Mouse (Mus musculus): ENCODE measurements around the gene Htr1d. TPM values are rescaled to one million over a fixed set of nuclear protein-coding genes. Genes with fewer than 3 reads are reported as not detected.
A peak's percentile ranks its signal among the peaks of the same experiment; 100 is the strongest.

Gene Htr1d
- polyA plus RNA-seq (2014; fragmentation: Nextera tagmentation; extraction: Ambion mirVana) = 0.21 and 0.25 TPM in 2 replicates

GRCm38 (mm10) chr4:136423224-136423623, at the start of gene Htr1d:
Gene Htr1d (plus strand): TSS chr4:136423524.
- Histone ChIP-seq H3K4me3 (ENCODE audit: low read depth, low read length) (peak within 1 kb of the TSS; percentile 41), H3K4me2 (ENCODE audit: low read depth, low read length, severe bottlenecking) (peak within 1 kb of the TSS; percentile 91), H3K9ac (ENCODE audit: low read length) (peak within 1 kb of the TSS; percentile 49), H3K9me3 (ENCODE audit: control insufficient read depth, low read length) (no peaks in the 10 kb centered on the region), H3K27me3 (ENCODE audit: control insufficient read depth, insufficient read depth, low read length) (peaks cover 32% of the 10 kb centered on the region), H3K36me3 (ENCODE audit: control insufficient read depth, insufficient read depth, low read length) (no peaks in the 10 kb centered on the region), H3K4me1 (replicated peaks; ENCODE audit: control insufficient read depth, insufficient read depth, low read length) (peaks cover 13% of the 10 kb centered on the region; the same call in 1 of the 2 replicates), H3K27ac (ENCODE audit: low read depth, low read length) (no peak within 1 kb of the TSS)
- 81% methylated on average over 9 of the region's 9 CpGs for WGBS
- ATAC-seq (replicated peaks; ENCODE audit: low FRiP score) (no peak), DNase-seq (ENCODE audit: low spot score) (no peak)

GRCm38 (mm10) chr4:136377001-136377400, 46.3 kb upstream of the Htr1d start:
- Histone ChIP-seq H3K9me3 (ENCODE audit: control insufficient read depth, low read length) (no peaks in the 10 kb centered on the region), H3K4me2 (ENCODE audit: low read depth, low read length, severe bottlenecking) (no peak overlapping the region), H3K27ac (ENCODE audit: low read depth, low read length) (no peak overlapping the region), H3K36me3 (ENCODE audit: control insufficient read depth, insufficient read depth, low read length) (no peaks in the 10 kb centered on the region), H3K4me3 (ENCODE audit: low read depth, low read length) (no peak overlapping the region), H3K27me3 (ENCODE audit: control insufficient read depth, insufficient read depth, low read length) (no peaks in the 10 kb centered on the region), H3K9ac (ENCODE audit: low read length) (no peak overlapping the region), H3K4me1 (replicated peaks; ENCODE audit: control insufficient read depth, insufficient read depth, low read length) (peaks cover 5% of the 10 kb centered on the region; the same call in 1 of the 2 replicates)
- no peak for ATAC-seq (replicated peaks; ENCODE audit: low FRiP score)
- DNase-seq (ENCODE audit: low spot score) = no peak
- 93% methylated on average over 5 of the region's 5 CpGs for WGBS

DNA sequence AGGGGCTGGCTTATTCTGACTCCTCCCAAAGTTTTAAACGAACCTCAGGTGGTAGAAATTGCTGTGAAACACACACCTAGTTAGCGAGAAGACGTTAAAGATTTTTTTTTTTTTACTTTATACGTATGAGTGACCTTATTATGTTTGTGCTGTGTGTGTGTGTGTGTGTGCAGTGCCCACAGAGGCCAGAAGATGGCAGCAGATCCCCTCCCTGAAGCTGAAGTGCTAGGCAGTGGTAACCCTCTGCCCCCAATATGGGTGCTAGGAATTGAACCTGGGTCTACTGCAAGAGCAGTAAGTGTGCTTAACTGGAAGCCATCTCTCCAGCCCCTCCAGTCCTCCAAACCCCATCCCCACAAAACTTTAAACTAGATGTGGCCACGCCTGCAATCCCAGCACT, 40.3 kb upstream of the Htr1d start:
- Histone ChIP-seq H3K9ac (ENCODE audit: low read length) (no peak overlapping the region), H3K4me2 (ENCODE audit: low read depth, low read length, severe bottlenecking) (no peak overlapping the region), H3K27ac (ENCODE audit: low read depth, low read length) (no peak overlapping the region), H3K4me3 (ENCODE audit: low read depth, low read length) (no peak overlapping the region), H3K27me3 (ENCODE audit: control insufficient read depth, insufficient read depth, low read length) (no peaks in the 10 kb centered on the region), H3K9me3 (ENCODE audit: control insufficient read depth, low read length) (no peaks in the 10 kb centered on the region), H3K36me3 (ENCODE audit: control insufficient read depth, insufficient read depth, low read length) (no peaks in the 10 kb centered on the region), H3K4me1 (replicated peaks; ENCODE audit: control insufficient read depth, insufficient read depth, low read length) (no peaks in the 10 kb centered on the region)
- no peak for DNase-seq (ENCODE audit: low spot score)
- 88% methylated on average over 5 of the region's 5 CpGs for WGBS
- no peak for ATAC-seq (replicated peaks; ENCODE audit: low FRiP score)

GRCm38 (mm10) chr4:136383839-136384238, 39.5 kb upstream of the Htr1d start:
- no peak for ATAC-seq (replicated peaks; ENCODE audit: low FRiP score)
- Histone ChIP-seq H3K4me1 (replicated peaks; ENCODE audit: control insufficient read depth, insufficient read depth, low read length) (no peaks in the 10 kb centered on the region), H3K9me3 (ENCODE audit: control insufficient read depth, low read length) (no peaks in the 10 kb centered on the region), H3K4me3 (ENCODE audit: low read depth, low read length) (no peak overlapping the region), H3K36me3 (ENCODE audit: control insufficient read depth, insufficient read depth, low read length) (no peaks in the 10 kb centered on the region), H3K9ac (ENCODE audit: low read length) (no peak overlapping the region), H3K27me3 (ENCODE audit: control insufficient read depth, insufficient read depth, low read length) (no peaks in the 10 kb centered on the region), H3K27ac (ENCODE audit: low read depth, low read length) (no peak overlapping the region), H3K4me2 (ENCODE audit: low read depth, low read length, severe bottlenecking) (no peak overlapping the region)
- 90% methylated on average over 6 of the region's 6 CpGs for WGBS
- no peak for DNase-seq (ENCODE audit: low spot score)

DNA sequence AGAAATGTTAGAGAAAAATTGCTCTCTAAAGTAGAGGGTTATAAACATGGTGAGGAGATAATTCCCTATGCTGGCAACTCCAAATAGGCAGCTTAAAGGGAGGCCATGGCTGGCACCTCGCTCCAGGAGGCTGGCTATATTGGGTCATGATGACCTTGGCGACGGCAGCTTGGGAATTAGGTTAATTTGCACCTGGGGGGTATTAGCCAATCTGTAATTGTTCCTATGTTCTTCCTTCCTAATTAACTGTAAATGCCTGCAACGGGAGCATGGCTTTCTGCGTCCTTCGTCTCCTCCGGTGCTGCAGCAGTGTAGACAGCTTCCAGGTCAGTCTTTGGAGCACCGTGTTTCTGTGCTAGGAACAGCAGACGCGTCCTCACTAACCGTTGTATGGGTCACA, 36.1 kb upstream of the Htr1d start:
- no peak for ATAC-seq (replicated peaks; ENCODE audit: low FRiP score)
- H3K27ac ChIP-seq (ENCODE audit: low read depth, low read length) = no peak overlapping the region
- no peak overlapping the region for H3K9ac ChIP-seq (ENCODE audit: low read length)
- WGBS = 66% methylated on average over 11 of the region's 11 CpGs
- no peak overlapping the region for H3K4me2 ChIP-seq (ENCODE audit: low read depth, low read length, severe bottlenecking)
- DNase-seq (ENCODE audit: low spot score) = no peak
- no peaks in the 10 kb centered on the region for H3K36me3 ChIP-seq (ENCODE audit: control insufficient read depth, insufficient read depth, low read length)
- no peak overlapping the region for H3K4me3 ChIP-seq (ENCODE audit: low read depth, low read length)
- H3K4me1 ChIP-seq (replicated peaks; ENCODE audit: control insufficient read depth, insufficient read depth, low read length) = no peaks in the 10 kb centered on the region
- H3K9me3 ChIP-seq (ENCODE audit: control insufficient read depth, low read length) = no peaks in the 10 kb centered on the region
- no peaks in the 10 kb centered on the region for H3K27me3 ChIP-seq (ENCODE audit: control insufficient read depth, insufficient read depth, low read length)

- H3K27ac ChIP-seq (ENCODE audit: low read depth, low read length) = no peak overlapping the region
- ATAC-seq (replicated peaks; ENCODE audit: low FRiP score) (no peak), DNase-seq (ENCODE audit: low spot score) (no peak)
- H3K27me3 ChIP-seq (ENCODE audit: control insufficient read depth, insufficient read depth, low read length) = no peaks in the 10 kb centered on the region
- H3K9me3 ChIP-seq (ENCODE audit: control insufficient read depth, low read length) = no peaks in the 10 kb centered on the region
- H3K4me2 ChIP-seq (ENCODE audit: low read depth, low read length, severe bottlenecking) = no peak overlapping the region
- no peaks in the 10 kb centered on the region for H3K36me3 ChIP-seq (ENCODE audit: control insufficient read depth, insufficient read depth, low read length)
- H3K4me3 ChIP-seq (ENCODE audit: low read depth, low read length) = no peak overlapping the region
- no peaks in the 10 kb centered on the region for H3K4me1 ChIP-seq (replicated peaks; ENCODE audit: control insufficient read depth, insufficient read depth, low read length)
- 86% methylated on average over 10 of the region's 10 CpGs for WGBS
- no peak overlapping the region for H3K9ac ChIP-seq (ENCODE audit: low read length)
These were observed 21.5 kb upstream of the Htr1d start for GRCm38 (mm10) chr4:136401806-136402205.

DNA sequence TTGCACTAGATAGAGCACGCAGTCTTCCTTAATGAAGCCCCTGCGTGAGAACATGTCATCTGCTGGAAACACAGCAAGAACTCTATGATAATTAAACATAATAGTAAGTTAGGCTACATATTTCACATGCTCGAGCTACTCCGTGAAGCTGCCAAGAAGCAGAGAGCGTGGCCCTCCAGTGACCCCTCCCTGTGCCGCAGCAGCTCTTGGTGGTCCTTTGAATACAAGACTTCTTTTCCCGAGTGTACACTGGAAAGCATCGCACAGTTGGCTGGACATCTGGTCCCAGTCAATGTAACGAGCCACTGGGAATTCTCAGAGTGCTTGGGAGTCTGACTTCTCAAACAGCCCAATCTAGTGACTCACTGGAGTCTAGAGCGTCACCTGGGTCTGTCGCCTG, 15.5 kb upstream of the Htr1d start:
- Histone ChIP-seq H3K27ac (ENCODE audit: low read depth, low read length) (no peak overlapping the region), H3K4me2 (ENCODE audit: low read depth, low read length, severe bottlenecking) (no peak overlapping the region), H3K4me1 (replicated peaks; ENCODE audit: control insufficient read depth, insufficient read depth, low read length) (no peaks in the 10 kb centered on the region), H3K9me3 (ENCODE audit: control insufficient read depth, low read length) (no peaks in the 10 kb centered on the region; the same call in 1 of the 2 replicates), H3K9ac (ENCODE audit: low read length) (no peak overlapping the region), H3K36me3 (ENCODE audit: control insufficient read depth, insufficient read depth, low read length) (no peaks in the 10 kb centered on the region), H3K27me3 (ENCODE audit: control insufficient read depth, insufficient read depth, low read length) (no peaks in the 10 kb centered on the region), H3K4me3 (ENCODE audit: low read depth, low read length) (no peak overlapping the region)
- ATAC-seq (replicated peaks; ENCODE audit: low FRiP score) = no peak
- WGBS = 77% methylated on average over 11 of the region's 11 CpGs
- DNase-seq (ENCODE audit: low spot score) = no peak

DNA sequence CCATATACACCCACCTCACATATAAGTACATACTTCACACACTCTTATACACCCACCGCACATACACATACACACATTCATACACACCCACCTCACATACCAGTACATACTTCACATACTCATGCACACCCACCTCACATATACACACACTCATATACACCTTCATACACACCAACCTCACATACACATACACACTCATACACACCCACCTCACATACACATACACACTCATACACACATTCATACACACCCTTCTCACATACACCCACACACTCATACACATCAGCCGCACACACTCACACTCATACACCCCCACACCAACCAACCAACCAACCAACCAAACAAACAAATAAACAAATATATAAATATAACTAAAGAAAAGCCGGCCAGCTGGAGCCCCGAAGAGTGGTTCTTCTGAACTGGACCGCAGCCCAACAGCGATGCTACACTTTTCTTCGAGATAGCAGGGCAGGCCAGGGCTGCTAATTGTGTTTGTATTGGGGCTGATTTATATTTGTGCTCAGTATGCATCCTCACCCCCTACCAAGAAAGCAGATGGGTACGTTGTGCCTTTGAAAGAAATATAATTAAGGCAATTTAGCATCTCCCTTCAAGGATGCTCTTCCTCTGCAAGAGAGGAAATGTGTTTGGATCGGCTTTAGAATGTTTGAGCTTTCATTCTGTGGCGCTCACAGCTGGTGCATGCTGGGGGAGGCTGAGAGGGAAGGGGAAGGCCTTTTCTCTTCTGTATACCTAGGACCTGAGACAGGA, 11.1 kb upstream of the Htr1d start:
- H3K27me3 ChIP-seq (ENCODE audit: control insufficient read depth, insufficient read depth, low read length) = no peaks in the 10 kb centered on the region
- no peaks in the 10 kb centered on the region for H3K36me3 ChIP-seq (ENCODE audit: control insufficient read depth, insufficient read depth, low read length)
- H3K4me1 ChIP-seq (replicated peaks; ENCODE audit: control insufficient read depth, insufficient read depth, low read length) = no peaks in the 10 kb centered on the region
- no peak overlapping the region for H3K4me2 ChIP-seq (ENCODE audit: low read depth, low read length, severe bottlenecking)
- no peak overlapping the region for H3K9ac ChIP-seq (ENCODE audit: low read length)
- DNase-seq (ENCODE audit: low spot score) = no peak
- H3K9me3 ChIP-seq (ENCODE audit: control insufficient read depth, low read length) = no peaks in the 10 kb centered on the region; the same call in 1 of the 2 replicates
- WGBS = 70% methylated on average over 10 of the region's 10 CpGs
- ATAC-seq (replicated peaks; ENCODE audit: low FRiP score) = no peak
- no peak overlapping the region for H3K4me3 ChIP-seq (ENCODE audit: low read depth, low read length)
- H3K27ac ChIP-seq (ENCODE audit: low read depth, low read length) = no peak overlapping the region

- Histone ChIP-seq H3K4me2 (ENCODE audit: low read depth, low read length, severe bottlenecking) (no peak overlapping the region), H3K4me3 (ENCODE audit: low read depth, low read length) (no peak overlapping the region), H3K9ac (ENCODE audit: low read length) (no peak overlapping the region), H3K27me3 (ENCODE audit: control insufficient read depth, insufficient read depth, low read length) (peaks cover 5% of the 10 kb centered on the region), H3K4me1 (replicated peaks; ENCODE audit: control insufficient read depth, insufficient read depth, low read length) (0 out of 2 replicates have a peak, but pooled peaks cover 4% of the 10 kb centered on the region), H3K27ac (ENCODE audit: low read depth, low read length) (no peak overlapping the region), H3K36me3 (ENCODE audit: control insufficient read depth, insufficient read depth, low read length) (no peaks in the 10 kb centered on the region), H3K9me3 (ENCODE audit: control insufficient read depth, low read length) (no peaks in the 10 kb centered on the region)
- DNase-seq (ENCODE audit: low spot score) = no peak
- 92% methylated on average over 9 of the region's 9 CpGs for WGBS
- ATAC-seq (replicated peaks; ENCODE audit: low FRiP score) = no peak
These were observed 7.8 kb upstream of the Htr1d start for GRCm38 (mm10) chr4:136415477-136415876.

Data from forebrain, embryonic 11.5 days (tissue).